Mouse (Mus musculus) heart, embryonic 13.5 days (tissue): ENCODE measurements around the gene Olfr368. TPM values are rescaled to one million over a fixed set of nuclear protein-coding genes. Genes with fewer than 3 reads are reported as not detected.

Source experiments
- ATAC-seq: fragments of 200-750 bp; cut with Nextera tagmentation; 2 replicates; pipeline ENCODE4 v1.8.0; 2017; ENCODE audit warnings: moderate TSS enrichment; ENCODE audit not compliant: insufficient number of reproducible peaks, low FRiP score, low TSS enrichment; ENCODE audit errors: extremely low read depth
- H3K27ac ChIP-seq: fragments of 300-500 bp; sonication (generic); replicated peaks from 2 replicates; pipeline ENCODE4 v1.5.1; 2015; ENCODE audit warnings: moderate library complexity, mild to moderate bottlenecking, inconsistent platforms
- H3K27me3 ChIP-seq: fragments of 300-500 bp; sonication (generic); replicated peaks from 2 replicates; pipeline ENCODE4 v1.6.1; 2015; ENCODE audit warnings: mild to moderate bottlenecking, inconsistent platforms
- H3K36me3 ChIP-seq: fragments of 300-500 bp; sonication (generic); 2 replicates; pipeline ENCODE4 v1.6.1; 2015; ENCODE audit warnings: mild to moderate bottlenecking, inconsistent platforms
- H3K4me1 ChIP-seq: fragments of 300-500 bp; sonication (generic); 2 replicates; pipeline ENCODE4 v1.6.1; 2015; ENCODE audit warnings: inconsistent platforms
- H3K4me2 ChIP-seq: fragments of 300-500 bp; sonication (generic); 2 replicates; pipeline ENCODE4 v1.6.1; 2015; ENCODE audit warnings: inconsistent platforms, mild to moderate bottlenecking, moderate library complexity
- H3K4me3 ChIP-seq: fragments of 300-500 bp; sonication (generic); 2 replicates; pipeline ENCODE4 v1.5.1; 2015; ENCODE audit warnings: moderate library complexity, mild to moderate bottlenecking, inconsistent platforms
- H3K9ac ChIP-seq: fragments of 300-500 bp; sonication (generic); 2 replicates; pipeline ENCODE4 v1.6.1; 2015; ENCODE audit warnings: inconsistent platforms, mild to moderate bottlenecking, moderate library complexity
- H3K9me3 ChIP-seq: fragments of 300-500 bp; sonication (generic); 2 replicates; pipeline ENCODE4 v1.6.1; 2016; ENCODE audit warnings: inconsistent platforms
- WGBS: fragments of 180-500 bp; shearing (Covaris S2); methylation state at CpG from one replicate; pipeline ENCODE4 v1.1.7; 2015; ENCODE audit warnings: mixed read lengths; 5-methylcytosine and 5-hydroxymethylcytosine counted together
- polyA plus RNA-seq: library from polyadenylated mRNA; unstranded; fragments of >200 nt; fragmentation: Nextera tagmentation; extraction: Ambion mirVana; gene quantifications from 2 replicates; pipeline ENCODE4 v1.2.1, GENCODE M21; 2015

The Olfr368 gene
- not detected in 2 replicates for polyA plus RNA-seq

GRCm38 (mm10) chr2:37326215-37326614, at the start of gene Olfr368:
Gene Olfr368 (plus strand): TSS chr2:37326515.
- Histone ChIP-seq H3K4me1 (no peaks in the 10 kb centered on the region), H3K4me3 (no peak within 1 kb of the TSS), H3K9me3 (no peaks in the 10 kb centered on the region), H3K4me2 (no peak within 1 kb of the TSS), H3K36me3 (no peaks in the 10 kb centered on the region), H3K27ac (no peak within 1 kb of the TSS), H3K27me3 (no peaks in the 10 kb centered on the region), H3K9ac (no peak within 1 kb of the TSS)
- no peak for ATAC-seq
- WGBS, result 59% methylated on average over 1 of the region's 1 CpGs

GRCm38 (mm10) chr2:37333321-37333720, 7.0 kb downstream of the Olfr368 start:
- Histone ChIP-seq H3K36me3 (no peaks in the 10 kb centered on the region), H3K27me3 (no peaks in the 10 kb centered on the region), H3K27ac (no peak overlapping the region), H3K9ac (no peak overlapping the region), H3K9me3 (no peaks in the 10 kb centered on the region), H3K4me2 (no peak overlapping the region), H3K4me1 (no peaks in the 10 kb centered on the region), H3K4me3 (no peak overlapping the region)
- no peak for ATAC-seq
- 59% methylated on average over 2 of the region's 2 CpGs for WGBS

- no peak for ATAC-seq
- 54% methylated on average over 10 of the region's 10 CpGs for WGBS
- H3K9me3 ChIP-seq, result no peaks in the 10 kb centered on the region
- H3K9ac ChIP-seq, result no peak overlapping the region
- H3K27me3 ChIP-seq, result no peaks in the 10 kb centered on the region
- no peak overlapping the region for H3K27ac ChIP-seq
- no peaks in the 10 kb centered on the region for H3K4me1 ChIP-seq
- H3K36me3 ChIP-seq, result no peaks in the 10 kb centered on the region
- no peak overlapping the region for H3K4me2 ChIP-seq
- H3K4me3 ChIP-seq, result no peak overlapping the region
Observed at GRCm38 (mm10) chr2:37338497-37339187, 12.3 kb downstream of the Olfr368 start.

- Histone ChIP-seq H3K27ac (no peak overlapping the region), H3K9ac (no peak overlapping the region), H3K36me3 (peaks cover 70% of the 10 kb centered on the region), H3K4me2 (no peak overlapping the region), H3K4me3 (no peak overlapping the region), H3K9me3 (no peaks in the 10 kb centered on the region), H3K4me1 (peaks cover 10% of the 10 kb centered on the region), H3K27me3 (no peaks in the 10 kb centered on the region)
- WGBS, result 84% methylated on average over 7 of the region's 7 CpGs
- ATAC-seq, result no peak
Observed at GRCm38 (mm10) chr2:37351671-37352070, 25.4 kb downstream of the Olfr368 start.

GRCm38 (mm10) chr2:37355571-37355970, 29.3 kb downstream of the Olfr368 start:
- Histone ChIP-seq H3K9me3 (no peaks in the 10 kb centered on the region), H3K27ac (no peak overlapping the region), H3K4me1 (peaks cover 25% of the 10 kb centered on the region), H3K36me3 (peaks cover 67% of the 10 kb centered on the region), H3K4me2 (no peak overlapping the region), H3K4me3 (no peak overlapping the region), H3K9ac (no peak overlapping the region), H3K27me3 (no peaks in the 10 kb centered on the region)
- no peak for ATAC-seq
- WGBS, result 88% methylated on average over 5 of the region's 5 CpGs

- peak; percentile 99 for ATAC-seq
Observed at GRCm38 (mm10) chr2:37358633-37359540, 32.6 kb downstream of the Olfr368 start, which contains the start of gene Pdcl. Gene Pdcl (minus strand): TSS chr2:37359332.

GRCm38 (mm10) chr2:37359908-37360307, 33.6 kb downstream of the Olfr368 start:
- peak overlapping the region; percentile 84 for H3K4me3 ChIP-seq
- 88% methylated on average over 2 of the region's 2 CpGs for WGBS

More at GRCm38 (mm10) chr2:37358633-37359540, 32.6 kb downstream of the Olfr368 start, which contains the start of gene Pdcl:
- peak within 1 kb of the TSS; percentile 72 for H3K4me2 ChIP-seq
- under 1% methylated on average over 42 of the region's 42 CpGs for WGBS
- peaks cover 25% of the 10 kb centered on the region for H3K4me1 ChIP-seq
- H3K36me3 ChIP-seq, result peaks cover 36% of the 10 kb centered on the region
- no peaks in the 10 kb centered on the region for H3K9me3 ChIP-seq
- peak within 1 kb of the TSS; percentile 84 for H3K4me3 ChIP-seq
- H3K9ac ChIP-seq, result peak within 1 kb of the TSS; percentile 93
- peak within 1 kb of the TSS; percentile 99 for H3K27ac ChIP-seq
- no peaks in the 10 kb centered on the region for H3K27me3 ChIP-seq

GRCm38 (mm10) chr2:37370651-37371050, 44.3 kb downstream of the Olfr368 start:
- no peak overlapping the region for H3K4me2 ChIP-seq
- WGBS, result 86% methylated on average over 2 of the region's 2 CpGs
- no peaks in the 10 kb centered on the region for H3K4me1 ChIP-seq
- ATAC-seq, result no peak
- no peak overlapping the region for H3K4me3 ChIP-seq
- H3K9me3 ChIP-seq, result no peaks in the 10 kb centered on the region
- no peak overlapping the region for H3K9ac ChIP-seq
- H3K36me3 ChIP-seq, result peaks cover 26% of the 10 kb centered on the region
- no peak overlapping the region for H3K27ac ChIP-seq
- H3K27me3 ChIP-seq, result no peaks in the 10 kb centered on the region

More at GRCm38 (mm10) chr2:37359908-37360307, 33.6 kb downstream of the Olfr368 start:
- no peak overlapping the region for H3K27ac ChIP-seq
- no peak overlapping the region for H3K9ac ChIP-seq
- peaks cover 23% of the 10 kb centered on the region for H3K4me1 ChIP-seq
- H3K27me3 ChIP-seq, result no peaks in the 10 kb centered on the region
- H3K9me3 ChIP-seq, result no peaks in the 10 kb centered on the region
- H3K36me3 ChIP-seq, result peaks cover 26% of the 10 kb centered on the region
- no peak for ATAC-seq
- peak overlapping the region; percentile 72 for H3K4me2 ChIP-seq

- Histone ChIP-seq H3K36me3 (peaks cover 65% of the 10 kb centered on the region), H3K9me3 (no peaks in the 10 kb centered on the region)
Observed at GRCm38 (mm10) chr2:37376018-37376417, 49.7 kb downstream of the Olfr368 start.

GRCm38 (mm10) chr2:37380189-37380588, 53.9 kb downstream of the Olfr368 start:
- no peak for ATAC-seq
- Histone ChIP-seq H3K9ac (no peak overlapping the region), H3K36me3 (peaks cover 66% of the 10 kb centered on the region), H3K9me3 (no peaks in the 10 kb centered on the region), H3K27me3 (no peaks in the 10 kb centered on the region), H3K27ac (no peak overlapping the region), H3K4me2 (no peak overlapping the region), H3K4me3 (no peak overlapping the region), H3K4me1 (no peaks in the 10 kb centered on the region)
- WGBS, result 61% methylated on average over 2 of the region's 2 CpGs

More at GRCm38 (mm10) chr2:37376018-37376417, 49.7 kb downstream of the Olfr368 start:
- no peak overlapping the region for H3K9ac ChIP-seq
- H3K27me3 ChIP-seq, result no peaks in the 10 kb centered on the region
- no peak overlapping the region for H3K27ac ChIP-seq
- H3K4me2 ChIP-seq, result no peak overlapping the region
- H3K4me3 ChIP-seq, result no peak overlapping the region
- no peak for ATAC-seq
- WGBS, result 85% methylated on average over 1 of the region's 1 CpGs
- H3K4me1 ChIP-seq, result no peaks in the 10 kb centered on the region
